Mouse (Mus musculus): Measurements from ENCODE around the gene D8Ertd738e.
A peak's percentile ranks its signal among the peaks of the same experiment; 100 is the strongest.

Gene D8Ertd738e

GRCm38 (mm10) chr8:84202466-84202865 is 47.1 kb downstream of the D8Ertd738e start:
- TF ChIP-seq NANOG (IDR thresholded peaks at IDR 0.05; ENCODE audit: borderline replicate concordance, low read length) (no peak), CTCF (conservative IDR thresholded peaks at IDR 0.05; ENCODE audit: low read length) (no peak), POU5F1 (IDR thresholded peaks at IDR 0.05; ENCODE audit: borderline replicate concordance, low read length) (no peak)

DNA sequence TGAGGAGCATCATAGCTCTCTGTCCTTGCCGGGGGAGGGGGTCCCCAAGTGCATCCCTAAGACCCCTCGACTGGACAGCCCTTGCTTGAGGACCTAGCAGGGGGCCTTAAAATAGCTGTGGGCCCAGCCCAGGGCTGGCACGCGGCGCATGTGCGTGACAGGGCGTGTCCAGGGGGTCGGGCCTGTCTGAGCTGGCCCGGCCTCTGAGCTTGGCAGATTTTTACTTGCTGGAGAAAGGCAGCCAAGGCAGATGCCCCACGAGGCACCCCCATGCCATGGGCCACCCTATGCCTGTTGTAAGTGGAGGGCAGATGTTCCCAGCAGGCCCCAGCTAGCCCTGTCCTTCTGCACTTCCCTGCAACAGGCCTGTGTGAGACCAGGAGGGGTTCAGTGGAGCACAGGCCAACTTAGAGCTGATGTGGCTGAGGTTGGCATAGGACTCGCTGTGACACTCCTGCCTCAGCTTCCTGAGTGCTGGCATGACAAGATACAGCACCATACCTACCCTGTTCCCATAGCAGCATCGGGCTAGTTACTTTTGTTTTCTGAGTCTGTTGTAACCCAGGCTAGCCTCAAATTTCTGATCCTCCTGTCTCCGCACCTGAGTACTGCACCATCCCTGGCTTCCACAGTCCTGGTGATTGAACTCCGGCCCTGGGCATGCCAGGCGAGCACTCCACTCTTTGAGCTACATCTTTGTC is 47.8 kb downstream of the D8Ertd738e start:
- Histone ChIP-seq H3K36me3 (ENCODE audit: insufficient read depth, low read length) (peaks cover 27% of the 10 kb centered on the region), H3K27me3 (ENCODE audit: insufficient read depth, low read length) (peaks cover 8% of the 10 kb centered on the region), H3K9me3 (ENCODE audit: low read length) (no peaks in the 10 kb centered on the region), H3K4me1 (replicated peaks; ENCODE audit: low read depth, low read length) (peaks cover 68% of the 10 kb centered on the region), H3K4me3 (replicated peaks; ENCODE audit: low read length) (peak overlapping the region; percentile 87)
- TF ChIP-seq NANOG (IDR thresholded peaks at IDR 0.05; ENCODE audit: borderline replicate concordance, low read length), result no peak
- no peak for TF ChIP-seq POU5F1 (IDR thresholded peaks at IDR 0.05; ENCODE audit: borderline replicate concordance, low read length)
- no peak for TF ChIP-seq CTCF (conservative IDR thresholded peaks at IDR 0.05; ENCODE audit: low read length)

More at GRCm38 (mm10) chr8:84202466-84202865, 47.1 kb downstream of the D8Ertd738e start:
- peaks cover 32% of the 10 kb centered on the region for H3K36me3 ChIP-seq (ENCODE audit: insufficient read depth, low read length)
- peaks cover 8% of the 10 kb centered on the region for H3K27me3 ChIP-seq (ENCODE audit: insufficient read depth, low read length)
- H3K4me3 ChIP-seq (replicated peaks; ENCODE audit: low read length), result peak overlapping the region; percentile 87
- no peaks in the 10 kb centered on the region for H3K9me3 ChIP-seq (ENCODE audit: low read length)
- H3K4me1 ChIP-seq (replicated peaks; ENCODE audit: low read depth, low read length), result peaks cover 76% of the 10 kb centered on the region

DNA sequence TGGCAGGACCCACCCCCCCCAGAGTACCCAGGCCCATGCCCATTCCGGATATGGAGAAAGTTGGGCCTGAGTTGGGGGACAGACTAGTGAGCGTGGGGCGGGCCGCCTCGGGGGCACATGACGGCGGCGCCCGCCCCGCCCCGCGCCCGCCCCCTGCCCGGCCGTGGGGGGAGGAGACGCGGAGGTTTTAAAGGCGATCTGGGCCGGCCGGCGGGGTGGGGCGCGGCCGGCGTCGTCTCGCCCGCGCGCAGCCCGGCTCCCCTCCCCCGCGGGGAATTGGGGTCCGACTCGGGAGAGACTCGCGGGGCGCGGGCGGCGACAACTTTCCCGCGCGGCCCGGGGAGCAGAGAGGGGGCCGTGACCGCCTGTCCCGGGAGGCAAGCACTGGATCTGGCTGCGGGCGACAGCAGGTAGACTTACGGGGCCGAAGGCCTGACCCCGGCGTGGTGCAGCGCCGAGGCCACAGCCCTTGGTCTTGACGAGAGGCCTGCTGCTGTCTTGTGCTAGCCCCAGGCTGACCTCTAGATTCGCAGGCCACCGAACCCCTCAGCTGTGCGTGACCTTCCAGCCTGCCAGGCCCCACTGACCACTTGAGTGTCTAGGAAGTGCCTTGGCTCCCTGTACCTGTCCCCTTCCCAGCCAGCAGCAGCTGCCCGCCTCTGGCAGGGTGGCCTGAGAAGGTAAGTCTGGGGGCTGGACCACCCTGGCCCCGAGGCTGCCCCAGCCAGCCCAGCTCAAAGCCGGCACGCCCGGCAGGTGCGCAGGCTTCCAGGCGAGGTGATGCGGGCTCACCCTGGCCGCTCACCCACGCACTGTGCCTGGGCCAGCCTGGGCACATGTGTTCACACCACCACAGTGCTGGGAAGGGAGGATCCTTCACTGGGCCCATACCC is 48.6 kb downstream of the D8Ertd738e start:
- Histone ChIP-seq H3K27me3 (ENCODE audit: insufficient read depth, low read length) (peaks cover 8% of the 10 kb centered on the region), H3K36me3 (ENCODE audit: insufficient read depth, low read length) (peaks cover 22% of the 10 kb centered on the region), H3K4me3 (replicated peaks; ENCODE audit: low read length) (peak overlapping the region; percentile 87), H3K9me3 (ENCODE audit: low read length) (no peaks in the 10 kb centered on the region), H3K4me1 (replicated peaks; ENCODE audit: low read depth, low read length) (peaks cover 70% of the 10 kb centered on the region)
- TF ChIP-seq POU5F1 (IDR thresholded peaks at IDR 0.05; ENCODE audit: borderline replicate concordance, low read length) (no peak), CTCF (conservative IDR thresholded peaks at IDR 0.05; ENCODE audit: low read length) (no peak), NANOG (IDR thresholded peaks at IDR 0.05; ENCODE audit: borderline replicate concordance, low read length) (no peak)

DNA sequence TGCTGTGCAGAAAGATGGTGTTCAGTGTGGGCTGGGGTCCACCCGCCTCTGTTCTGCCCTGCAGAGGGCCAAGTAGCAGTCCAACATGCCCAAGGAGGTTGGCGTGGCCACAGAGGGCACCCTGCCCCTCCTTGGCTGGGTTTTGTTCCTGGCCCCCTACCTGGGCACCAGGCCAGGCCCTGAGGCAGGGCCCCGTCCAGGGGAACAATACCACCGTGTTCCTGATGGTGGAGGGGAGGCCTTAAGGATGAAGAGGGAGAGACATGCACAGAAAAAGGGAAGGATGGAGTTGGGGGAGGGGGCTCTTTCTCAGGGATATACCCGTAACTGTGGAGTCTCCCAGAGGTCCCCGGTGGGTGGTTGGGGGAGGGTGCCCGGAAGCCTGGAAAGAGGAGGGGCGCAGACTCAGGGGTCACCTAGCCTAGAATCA is 49.4 kb downstream of the D8Ertd738e start:
- Histone ChIP-seq H3K27me3 (ENCODE audit: insufficient read depth, low read length) (peaks cover 8% of the 10 kb centered on the region), H3K9me3 (ENCODE audit: low read length) (no peaks in the 10 kb centered on the region), H3K36me3 (ENCODE audit: insufficient read depth, low read length) (peaks cover 15% of the 10 kb centered on the region), H3K4me3 (replicated peaks; ENCODE audit: low read length) (peak overlapping the region; percentile 87), H3K4me1 (replicated peaks; ENCODE audit: low read depth, low read length) (peaks cover 72% of the 10 kb centered on the region)
- TF ChIP-seq POU5F1 (IDR thresholded peaks at IDR 0.05; ENCODE audit: borderline replicate concordance, low read length) (no peak), NANOG (IDR thresholded peaks at IDR 0.05; ENCODE audit: borderline replicate concordance, low read length) (no peak), CTCF (conservative IDR thresholded peaks at IDR 0.05; ENCODE audit: low read length) (no peak)

DNA sequence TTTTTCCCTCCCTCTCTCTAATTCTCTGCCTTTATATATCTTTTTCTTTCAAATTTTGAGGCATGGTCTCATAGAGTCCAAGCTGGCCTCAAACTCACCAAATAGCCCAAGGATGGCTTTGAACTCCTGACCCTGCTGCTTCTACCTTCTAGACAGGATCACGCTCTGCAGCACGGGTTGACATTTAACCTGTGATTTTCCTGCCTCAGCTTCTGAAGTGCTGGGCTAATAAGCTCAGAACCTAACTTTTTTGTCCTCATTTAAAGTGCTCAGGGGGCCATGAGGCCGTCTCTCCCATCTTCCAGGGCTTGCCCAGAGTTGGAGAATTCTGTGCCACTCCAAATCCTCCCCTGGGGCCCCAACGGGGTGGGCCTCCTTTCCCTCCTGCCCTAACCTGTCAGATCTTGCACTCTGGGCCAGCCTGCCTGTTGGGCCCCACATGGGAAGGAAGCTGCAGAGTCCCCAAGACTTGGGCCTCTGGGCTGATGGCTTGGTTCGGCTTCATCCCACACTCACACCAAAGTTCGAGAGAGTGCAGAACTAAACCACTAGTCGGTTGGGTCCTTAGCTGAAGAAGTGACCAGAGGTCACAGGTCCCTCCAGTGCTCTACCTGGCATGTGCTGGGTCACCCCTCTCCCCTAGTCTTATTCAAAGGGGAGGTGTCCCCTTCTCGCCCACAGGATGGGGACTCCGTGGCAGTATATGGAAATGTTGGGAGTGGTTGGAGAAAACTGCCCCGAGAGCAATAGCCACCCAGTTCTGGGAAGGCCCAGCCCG is 50.0 kb downstream of the D8Ertd738e start:
- H3K4me1 ChIP-seq (replicated peaks; ENCODE audit: low read depth, low read length), result peaks cover 76% of the 10 kb centered on the region
- peaks cover 8% of the 10 kb centered on the region for H3K27me3 ChIP-seq (ENCODE audit: insufficient read depth, low read length)
- H3K36me3 ChIP-seq (ENCODE audit: insufficient read depth, low read length), result peaks cover 9% of the 10 kb centered on the region
- H3K9me3 ChIP-seq (ENCODE audit: low read length), result no peaks in the 10 kb centered on the region
- peak overlapping the region; percentile 87 for H3K4me3 ChIP-seq (replicated peaks; ENCODE audit: low read length)
- no peak for TF ChIP-seq NANOG (IDR thresholded peaks at IDR 0.05; ENCODE audit: borderline replicate concordance, low read length)
- TF ChIP-seq CTCF (conservative IDR thresholded peaks at IDR 0.05; ENCODE audit: low read length), result no peak
- TF ChIP-seq POU5F1 (IDR thresholded peaks at IDR 0.05; ENCODE audit: borderline replicate concordance, low read length), result no peak

- no peak for TF ChIP-seq CTCF (conservative IDR thresholded peaks at IDR 0.05; ENCODE audit: low read length)
- TF ChIP-seq POU5F1 (IDR thresholded peaks at IDR 0.05; ENCODE audit: borderline replicate concordance, low read length), result no peak
- no peak for TF ChIP-seq NANOG (IDR thresholded peaks at IDR 0.05; ENCODE audit: borderline replicate concordance, low read length)
- Histone ChIP-seq H3K36me3 (ENCODE audit: insufficient read depth, low read length) (peaks cover 9% of the 10 kb centered on the region), H3K4me1 (replicated peaks; ENCODE audit: low read depth, low read length) (peaks cover 75% of the 10 kb centered on the region), H3K4me3 (replicated peaks; ENCODE audit: low read length) (peak overlapping the region; percentile 78; the same call in 1 of the 2 replicates), H3K27me3 (ENCODE audit: insufficient read depth, low read length) (peaks cover 8% of the 10 kb centered on the region), H3K9me3 (ENCODE audit: low read length) (no peaks in the 10 kb centered on the region)
Measured at GRCm38 (mm10) chr8:84198871-84199270, 50.6 kb downstream of the D8Ertd738e start.

DNA sequence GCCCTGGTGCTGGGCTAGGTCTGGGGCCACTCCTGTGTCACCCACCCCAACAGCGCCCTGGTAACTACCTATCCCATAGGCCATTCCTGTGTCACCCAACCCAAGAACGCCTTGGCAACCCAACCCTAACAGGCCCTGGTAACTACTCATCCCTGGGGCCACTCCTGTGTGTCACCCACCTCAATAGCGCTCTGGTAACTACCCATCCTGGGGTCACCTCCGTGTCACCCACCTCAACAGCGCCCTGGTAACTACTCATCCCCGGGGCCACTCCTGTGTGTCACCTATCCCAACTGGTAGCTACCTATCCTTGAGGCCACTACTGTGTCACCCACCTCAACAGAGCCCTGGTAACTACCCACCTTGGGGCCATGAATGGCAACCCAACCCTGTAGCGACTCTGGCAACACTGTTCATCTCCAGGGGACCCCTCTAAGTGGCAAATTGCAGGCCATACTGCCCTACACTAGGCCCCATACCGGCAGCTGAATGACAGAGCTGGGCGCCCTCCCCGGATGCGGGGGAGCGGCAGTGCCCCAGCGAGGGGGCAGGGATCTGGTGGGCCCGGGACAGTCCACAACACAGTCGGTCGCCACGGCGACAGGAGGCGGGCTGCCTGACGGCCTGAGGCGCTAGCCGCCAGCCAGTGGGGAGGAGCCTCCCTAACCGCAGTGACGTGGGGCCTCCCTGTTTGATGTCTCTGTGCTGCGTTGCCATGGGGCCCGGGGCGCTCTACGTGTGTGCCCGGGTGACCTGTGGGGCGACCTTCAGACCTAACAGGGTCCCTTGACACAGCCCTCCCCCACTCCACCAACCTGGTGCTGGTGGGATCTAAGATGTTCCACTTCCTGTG is 51.4 kb downstream of the D8Ertd738e start:
- TF ChIP-seq NANOG (IDR thresholded peaks at IDR 0.05; ENCODE audit: borderline replicate concordance, low read length), result no peak
- Histone ChIP-seq H3K4me3 (replicated peaks; ENCODE audit: low read length) (peak overlapping the region; percentile 78), H3K27me3 (ENCODE audit: insufficient read depth, low read length) (peaks cover 8% of the 10 kb centered on the region), H3K9me3 (ENCODE audit: low read length) (no peaks in the 10 kb centered on the region), H3K4me1 (replicated peaks; ENCODE audit: low read depth, low read length) (peaks cover 75% of the 10 kb centered on the region), H3K36me3 (ENCODE audit: insufficient read depth, low read length) (peaks cover 9% of the 10 kb centered on the region)
